Mouse (Mus musculus): Measurements from ENCODE around the gene Xab2. TPM values are rescaled to one million over a fixed set of nuclear protein-coding genes. Genes with fewer than 3 reads are reported as not detected.

The Xab2 gene
- polyA plus RNA-seq, 1 experiment = 35.4 TPM

DNA sequence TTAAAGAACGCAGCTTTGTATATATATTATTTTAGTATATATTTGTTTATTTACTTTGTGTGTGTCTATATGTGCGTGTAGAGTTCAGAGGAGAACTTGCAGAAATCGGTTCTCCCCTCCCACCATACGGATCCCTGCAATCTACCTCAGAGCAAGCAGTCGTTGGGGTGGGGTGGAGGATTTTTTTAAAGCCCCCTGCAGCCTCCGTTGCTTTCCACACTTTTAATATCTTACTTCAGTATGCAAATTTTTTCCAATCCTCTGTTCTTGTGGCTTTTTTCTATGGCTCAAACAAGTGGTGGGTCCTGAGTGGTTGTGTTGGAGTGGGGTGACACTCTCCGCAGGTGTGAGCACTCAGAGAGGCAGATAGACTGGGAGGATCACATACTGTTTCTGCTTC lies 52.7 kb downstream of the Xab2 start:
- H3K4me1 ChIP-seq = peaks cover 11% of the 10 kb centered on the region
- H3K9me3 ChIP-seq = peaks cover 8% of the 10 kb centered on the region
- H3K27me3 ChIP-seq (replicated peaks) = peaks cover 9% of the 10 kb centered on the region
- no peak for TF ChIP-seq FLI1 (IDR thresholded peaks at IDR 0.05; ENCODE audit: low read length)
- no peak for TF ChIP-seq GATA1 (IDR thresholded peaks at IDR 0.05; ENCODE audit: borderline replicate concordance, low read length)
- H3K4me3 ChIP-seq (replicated peaks) = no peak overlapping the region
- no peaks in the 10 kb centered on the region for H3K36me3 ChIP-seq (replicated peaks; ENCODE audit: low read length)

DNA sequence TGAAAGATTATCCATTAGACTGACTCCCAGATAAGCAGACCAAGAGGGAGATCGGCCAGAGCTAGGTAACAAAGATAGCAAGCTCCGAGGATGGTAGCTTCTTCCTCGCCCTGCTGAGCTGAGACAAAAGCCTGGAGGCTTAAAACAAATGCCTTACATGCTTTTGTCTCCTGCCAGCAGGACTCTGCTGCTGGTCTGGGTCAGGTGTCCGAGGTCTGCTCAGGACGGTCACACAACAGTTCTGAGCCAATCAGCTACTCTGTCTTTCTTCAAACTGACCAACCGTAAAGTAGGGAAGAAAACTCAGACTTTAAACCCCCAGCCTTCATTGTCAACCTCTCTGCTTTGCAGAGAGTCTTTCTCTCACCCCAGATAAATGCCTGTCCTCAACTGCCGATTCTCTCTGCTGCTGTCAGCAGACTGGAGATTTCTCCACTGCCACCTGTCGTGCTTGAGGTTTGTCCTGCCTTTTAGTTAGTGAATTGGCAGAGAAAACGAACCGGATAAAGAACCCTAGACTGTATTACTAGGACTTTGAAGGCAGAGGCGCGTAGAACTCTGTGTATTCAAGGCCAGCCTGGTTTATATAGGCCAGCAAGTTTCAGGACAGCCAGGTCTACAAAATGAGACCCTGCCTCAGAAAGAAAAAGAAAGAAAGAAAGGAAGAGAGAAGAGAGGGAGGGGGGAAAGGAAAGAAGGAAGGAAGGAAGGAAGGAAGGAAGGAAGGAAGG lies 53.3 kb downstream of the Xab2 start, which contains the start of gene C330021F23Rik:
C330021F23Rik (plus strand) TSS at position 350 of the 731 bp plus-strand sequence.
- Histone ChIP-seq H3K27me3 (replicated peaks) (peaks cover 4% of the 10 kb centered on the region), H3K4me3 (replicated peaks) (no peak within 1 kb of the TSS)
- TF ChIP-seq FLI1 (IDR thresholded peaks at IDR 0.05; ENCODE audit: low read length) = no peak

More for the DNA sequence above, 53.3 kb downstream of the Xab2 start, which contains the start of gene C330021F23Rik:
- H3K4me1 ChIP-seq = peaks cover 11% of the 10 kb centered on the region
- H3K9me3 ChIP-seq = peaks cover 8% of the 10 kb centered on the region
- H3K36me3 ChIP-seq (replicated peaks; ENCODE audit: low read length) = no peaks in the 10 kb centered on the region

Other genes starting within 250 kb of the Xab2 start
- gene Arhgef18, start 228.3 kb downstream of the Xab2 start, polyA plus RNA-seq (2012; ENCODE audit: insufficient read depth, low replicate concordance) = 10.5 and 16.0 TPM in 2 replicates
- gene Pex11g, start 153.6 kb downstream of the Xab2 start, polyA plus RNA-seq (2012; ENCODE audit: insufficient read depth, low replicate concordance) = 2.8 and 3.7 TPM in 2 replicates
- not detected in 2 replicates for gene Tex45, start 150.5 kb downstream of the Xab2 start, polyA plus RNA-seq (2012; ENCODE audit: insufficient read depth, low replicate concordance)
- 19.3 and 36.7 TPM in 2 replicates for gene Zfp358, start 128.2 kb downstream of the Xab2 start, polyA plus RNA-seq (2012; ENCODE audit: insufficient read depth, low replicate concordance)
- 142 and 183 TPM in 2 replicates for gene Mcoln1, start 120.9 kb downstream of the Xab2 start, polyA plus RNA-seq (2012; ENCODE audit: insufficient read depth, low replicate concordance)
- gene Pnpla6, start 105.9 kb downstream of the Xab2 start, polyA plus RNA-seq (2012; ENCODE audit: insufficient read depth, low replicate concordance) = 13.8 and 16.2 TPM in 2 replicates
- not detected in 2 replicates for gene C330021F23Rik, start 53.3 kb downstream of the Xab2 start, polyA plus RNA-seq (2012; ENCODE audit: insufficient read depth, low replicate concordance)
- 0.36 TPM in 1 of 2 replicates, not detected in the other for gene Camsap3, start 34.0 kb downstream of the Xab2 start, polyA plus RNA-seq (2012; ENCODE audit: insufficient read depth, low replicate concordance)
- gene Pet100, start 232 bp upstream of the Xab2 start, polyA plus RNA-seq (2012; ENCODE audit: insufficient read depth, low replicate concordance) = 58.2 and 85.9 TPM in 2 replicates
- 11.1 TPM in 1 of 2 replicates, not detected in the other for gene Pcp2, start 4.2 kb upstream of the Xab2 start, polyA plus RNA-seq (2012; ENCODE audit: insufficient read depth, low replicate concordance)
- gene Stxbp2, start 9.6 kb upstream of the Xab2 start, polyA plus RNA-seq (2012; ENCODE audit: insufficient read depth, low replicate concordance) = 533 and 675 TPM in 2 replicates
- gene Retn, start 34.5 kb upstream of the Xab2 start, polyA plus RNA-seq (2012; ENCODE audit: insufficient read depth, low replicate concordance) = 0.39 TPM in 1 of 2 replicates, not detected in the other
- gene Mcemp1, start 44.4 kb upstream of the Xab2 start, polyA plus RNA-seq (2012; ENCODE audit: insufficient read depth, low replicate concordance) = 0.10 TPM in 1 of 2 replicates, not detected in the other
- 2.8 TPM in 1 of 2 replicates, not detected in the other for gene Fcor, start 51.0 kb upstream of the Xab2 start, polyA plus RNA-seq (2012; ENCODE audit: insufficient read depth, low replicate concordance)
- gene Trappc5, start 55.0 kb upstream of the Xab2 start, polyA plus RNA-seq (2012; ENCODE audit: insufficient read depth, low replicate concordance) = 10.6 and 25.8 TPM in 2 replicates
- gene Fcer2a, start 72.9 kb upstream of the Xab2 start, polyA plus RNA-seq (2012; ENCODE audit: insufficient read depth, low replicate concordance) = 0.07 TPM in 1 of 2 replicates, not detected in the other
- 1.2 and 11.6 TPM in 2 replicates for gene Clec4g, start 99.3 kb upstream of the Xab2 start, polyA plus RNA-seq (2012; ENCODE audit: insufficient read depth, low replicate concordance)
- gene Cd209a, start 127.7 kb upstream of the Xab2 start, polyA plus RNA-seq (2012; ENCODE audit: insufficient read depth, low replicate concordance) = not detected in 2 replicates
- gene Cd209e, start 233.0 kb upstream of the Xab2 start, polyA plus RNA-seq (2012; ENCODE audit: insufficient read depth, low replicate concordance) = not detected in 2 replicates

All from megakaryocyte, embryonic 14.5 days (primary cell).